Mouse (Mus musculus) left cerebral cortex, postnatal 25 days (tissue): ENCODE measurements at regions not wholly inside any gene's neighbourhood (a gene's known extent, or its start where the extent isn't known, plus 50 kb on each side); places are given as distances from the start of the nearest gene placed in this dataset.
A peak's percentile ranks its signal among the peaks of the same experiment; 100 is the strongest.
"Not testable (repeated sequence)": the region's sequence is repeated elsewhere in the genome, so short reads cannot be mapped to it uniquely, and the experiment has no call there.

Source experiments
- DNase-seq, 2 experiments: peaks; one replicate each; pipeline ENCODE4 v3.0.0; 2022; ENCODE audit warnings: low spot score in 2 of 2, mixed read lengths in 1 of 2
- intact Hi-C: fragments of 180-260 bp; cut with DNase I; formaldehyde crosslinking; loops from one replicate; pipeline ENCODE4 v1.15.1; 2025

GRCm38 (mm10) chr17:17293932-17294534 is 80.1 kb upstream of the Riok2 start:
- intact Hi-C loops, result not testable (repeated sequence)

GRCm38 (mm10) chr17:17295037-17295436 is 79.1 kb upstream of the Riok2 start:
- intact Hi-C loops, DNase-seq: not testable (repeated sequence)

More at GRCm38 (mm10) chr17:17293932-17294534, 80.1 kb upstream of the Riok2 start:
- peak; percentile 91 to 97 for DNase-seq

- DNase-seq, intact Hi-C loops: not testable (repeated sequence)
These were observed 70.6 kb upstream of the Riok2 start for GRCm38 (mm10) chr17:17303496-17303895.
